In genomic region chr16:85767341-85767740, GRCm38 (mm10) we compare ENCODE assay signal across 25 mouse cellular contexts. TPM values are rescaled to one million over a fixed set of nuclear protein-coding genes. Genes with fewer than 3 reads are reported as not detected.
"Had no signal": no experiment of that assay in that cellular context is flagged by ENCODE, and none has a peak within 500 bp of the region (broad histone marks: within the 10 kb centered on the region; RNA-seq: fewer than 3 reads in every experiment).

No protein-coding gene starts in this region.

- DNase-seq: gastrocnemius, adult 2 months; gastrocnemius, postnatal 10 days; gastrocnemius, postnatal 25 days; heart, adult 18-20 months; heart, postnatal 10 days; heart, postnatal 4 days; kidney, adult 18-20 months; kidney, adult 8-10 months; kidney, postnatal 10 days; kidney, postnatal 25 days; kidney, postnatal 4 days; left cerebral cortex, postnatal 4 days had no signal

- H3K27me3 ChIP-seq: heart, embryonic 12.5 days; hindbrain, embryonic 12.5 days; hindbrain, embryonic 15.5 days; intestine, embryonic 15.5 days; limb, embryonic 13.5 days; limb, embryonic 15.5 days; liver, embryonic 12.5 days had no signal

- ATAC-seq: inflammation-experienced regulatory T-cells, adult 6 months; intestine, embryonic 15.5 days; intestine, postnatal 0 days; liver, embryonic 12.5 days had no signal

- H3K9me3 ChIP-seq: heart, embryonic 10.5 days; heart, embryonic 12.5 days; hindbrain, embryonic 10.5 days; hindbrain, embryonic 12.5 days; hindbrain, embryonic 15.5 days; intestine, embryonic 15.5 days; limb, embryonic 13.5 days; limb, embryonic 15.5 days; liver, embryonic 12.5 days had no signal

- H3K4me2 ChIP-seq: heart, embryonic 12.5 days; hindbrain, embryonic 12.5 days; hindbrain, embryonic 15.5 days; intestine, embryonic 15.5 days; limb, embryonic 13.5 days; limb, embryonic 15.5 days; liver, embryonic 12.5 days had no signal

- H3K9ac ChIP-seq: heart, embryonic 12.5 days; hindbrain, embryonic 12.5 days; hindbrain, embryonic 15.5 days; intestine, embryonic 15.5 days; limb, embryonic 13.5 days; limb, embryonic 15.5 days; liver, embryonic 12.5 days had no signal

- H3K36me3 ChIP-seq: heart, embryonic 10.5 days; heart, embryonic 12.5 days; hindbrain, embryonic 10.5 days; hindbrain, embryonic 12.5 days; hindbrain, embryonic 15.5 days; intestine, embryonic 15.5 days; limb, embryonic 13.5 days; limb, embryonic 15.5 days; liver, embryonic 12.5 days had no signal

- H3K27ac ChIP-seq: heart, embryonic 10.5 days; hindbrain, embryonic 10.5 days; hindbrain, embryonic 12.5 days; hindbrain, embryonic 15.5 days; intestine, embryonic 15.5 days; layer of hippocampus, adult 2 months; left cerebral cortex, adult 2 months; limb, embryonic 13.5 days; limb, embryonic 15.5 days; liver, embryonic 12.5 days had no signal

- H3K4me3 ChIP-seq: gastrocnemius, adult 2 months; heart, embryonic 10.5 days; heart, embryonic 12.5 days; hindbrain, embryonic 10.5 days; hindbrain, embryonic 12.5 days; hindbrain, embryonic 15.5 days; intestine, embryonic 15.5 days; layer of hippocampus, adult 2 months; left cerebral cortex, adult 2 months; limb, embryonic 13.5 days; limb, embryonic 15.5 days; liver, embryonic 12.5 days had no signal

- H3K4me1 ChIP-seq: hindbrain, embryonic 10.5 days; hindbrain, embryonic 12.5 days; hindbrain, embryonic 15.5 days; intestine, embryonic 15.5 days; liver, embryonic 12.5 days had no signal

RNA-seq across cellular contexts. Expression of gene Adamts1, which starts 35.6 kb away (rescaled TPM):
- polyA plus RNA-seq: inflammation-experienced regulatory T-cells, adult 6 months had no signal
